Mouse (Mus musculus) 416B (cell line): ENCODE results near the gene Hist1h1t.
"Not testable (repeated sequence)": the region's sequence is repeated elsewhere in the genome, so short reads cannot be mapped to it uniquely, and the experiment has no call there.

Experiments used
- DNase-seq: peaks from one replicate; pipeline ENCODE4 v3.0.0; 2011; ENCODE audit warnings: low read depth

Gene Hist1h1t

GRCm38 (mm10) chr13:23699767-23700166, 4.2 kb downstream of the Hist1h1t start:
- no peak for DNase-seq

GRCm38 (mm10) chr13:23700786-23701520, 5.3 kb downstream of the Hist1h1t start:
- DNase-seq: peak; percentile 92

- DNase-seq: no peak
These were observed 6.6 kb downstream of the Hist1h1t start for GRCm38 (mm10) chr13:23702220-23702619.

GRCm38 (mm10) chr13:23702801-23703200, 7.2 kb downstream of the Hist1h1t start:
- not testable (repeated sequence) for DNase-seq

- no peak for DNase-seq
These were observed 10.2 kb downstream of the Hist1h1t start for GRCm38 (mm10) chr13:23705751-23706356.

GRCm38 (mm10) chr13:23706771-23707170, 11.2 kb downstream of the Hist1h1t start:
- DNase-seq: no peak

- no peak for DNase-seq
These were observed 12.4 kb downstream of the Hist1h1t start for GRCm38 (mm10) chr13:23708041-23708440.

- DNase-seq: no peak
These were observed 13.0 kb downstream of the Hist1h1t start for GRCm38 (mm10) chr13:23708654-23709053.

- DNase-seq: no peak
These were observed 14.2 kb downstream of the Hist1h1t start for GRCm38 (mm10) chr13:23709714-23710373.

GRCm38 (mm10) chr13:23710374-23711089, 14.9 kb downstream of the Hist1h1t start, which contains the start of gene Hfe:
TSS of gene Hfe (minus strand) at chr13:23710854.
- DNase-seq: peak; percentile 63

GRCm38 (mm10) chr13:23716261-23717042, 20.8 kb downstream of the Hist1h1t start:
- DNase-seq: no peak

GRCm38 (mm10) chr13:23717176-23717575, 21.6 kb downstream of the Hist1h1t start:
- DNase-seq: no peak

- DNase-seq: not testable (repeated sequence)
These were observed 22.1 kb downstream of the Hist1h1t start for GRCm38 (mm10) chr13:23717593-23718245.

- no peak for DNase-seq
These were observed 28.6 kb downstream of the Hist1h1t start for GRCm38 (mm10) chr13:23724239-23724638.

- no peak for DNase-seq
These were observed 29.6 kb downstream of the Hist1h1t start for GRCm38 (mm10) chr13:23725213-23725612.

GRCm38 (mm10) chr13:23728472-23729191, 33.0 kb downstream of the Hist1h1t start:
- no peak for DNase-seq

GRCm38 (mm10) chr13:23729192-23729525, 33.5 kb downstream of the Hist1h1t start:
- DNase-seq: no peak

GRCm38 (mm10) chr13:23729706-23730105, 34.1 kb downstream of the Hist1h1t start:
- DNase-seq: no peak

- no peak for DNase-seq
These were observed 34.9 kb downstream of the Hist1h1t start for GRCm38 (mm10) chr13:23730479-23730878.

- DNase-seq: peak; percentile 81
These were observed 36.7 kb downstream of the Hist1h1t start for GRCm38 (mm10) chr13:23732156-23732804.
